Mouse (Mus musculus) heart, embryonic 16.5 days (tissue): ENCODE data around the gene Trpm5. TPM values are rescaled to one million over a fixed set of nuclear protein-coding genes. Genes with fewer than 3 reads are reported as not detected.

Source experiments
- ATAC-seq: fragments of 200-750 bp; cut with Nextera tagmentation; replicated peaks from 2 replicates; pipeline ENCODE4 v1.8.0; 2017; ENCODE audit warnings: moderate number of reproducible peaks; ENCODE audit not compliant: insufficient read depth, low FRiP score; ENCODE audit errors: extremely low read depth
- H3K27ac ChIP-seq: fragments of 300-500 bp; sonication (generic); 2 replicates; pipeline ENCODE4 v1.5.1; 2014; ENCODE audit warnings: mild to moderate bottlenecking, low read length, control low read depth, moderate library complexity
- H3K27me3 ChIP-seq: fragments of 300-500 bp; sonication (generic); 2 replicates; pipeline ENCODE4 v1.6.1; 2014; ENCODE audit warnings: low read length, mixed read lengths; ENCODE audit not compliant: control insufficient read depth, insufficient read depth
- H3K36me3 ChIP-seq: fragments of 300-500 bp; sonication (generic); 2 replicates; pipeline ENCODE4 v1.6.1; 2014; ENCODE audit not compliant: control insufficient read depth, insufficient read depth
- H3K4me1 ChIP-seq: fragments of 300-500 bp; sonication (generic); 2 replicates; pipeline ENCODE4 v1.6.1; 2014; ENCODE audit warnings: low read length, mixed read lengths; ENCODE audit not compliant: control insufficient read depth, insufficient read depth
- H3K4me2 ChIP-seq: fragments of 300-500 bp; sonication (generic); 2 replicates; pipeline ENCODE4 v1.6.1; 2014; ENCODE audit warnings: low read depth, mild to moderate bottlenecking, control low read depth, low read length
- H3K4me3 ChIP-seq: fragments of 300-500 bp; sonication (generic); 2 replicates; pipeline ENCODE4 v1.5.1; 2014; ENCODE audit warnings: mild to moderate bottlenecking, control low read depth, low read length
- H3K9ac ChIP-seq: fragments of 300-500 bp; sonication (generic); 2 replicates; pipeline ENCODE4 v1.6.1; 2014; ENCODE audit warnings: low read length, control low read depth
- H3K9me3 ChIP-seq: fragments of 300-500 bp; sonication (generic); replicated peaks from 2 replicates; pipeline ENCODE4 v1.6.1; 2016; ENCODE audit warnings: low read length; ENCODE audit not compliant: control insufficient read depth
- WGBS: fragments of 180-500 bp; shearing (Covaris S2); extraction: QIAGEN DNeasy Blood & Tissue Kit; methylation state at CpG from one replicate; pipeline ENCODE4 v1.1.7; 2014; 5-methylcytosine and 5-hydroxymethylcytosine counted together
- polyA plus RNA-seq: library from polyadenylated mRNA; unstranded; fragments of >200 nt; fragmentation: Nextera tagmentation; extraction: Ambion mirVana; gene quantifications from 2 replicates; pipeline ENCODE4 v1.2.1, GENCODE M21; 2015

Trpm5 gene
- polyA plus RNA-seq, 1 experiment from 2014 or later: 3.7 TPM

DNA sequence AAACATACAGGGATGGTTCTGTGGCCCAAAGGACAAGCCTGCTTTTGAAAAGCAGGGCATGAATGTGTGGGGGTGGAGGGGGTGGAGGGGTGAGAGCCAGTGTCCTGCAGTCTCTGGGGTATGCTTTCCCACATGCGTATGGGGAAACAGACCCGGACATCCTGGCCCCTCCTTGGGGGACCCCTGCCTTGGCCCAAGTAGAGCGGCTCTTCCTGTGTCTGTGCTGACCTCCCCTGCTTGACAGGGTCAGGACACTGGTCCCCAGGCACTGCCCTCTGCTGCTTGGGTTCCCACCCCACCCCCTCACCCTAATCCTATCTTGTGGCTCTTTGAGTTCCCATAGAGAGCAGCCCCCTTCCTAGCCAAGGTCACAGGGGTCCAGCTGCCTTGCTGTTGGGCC lies 15.3 kb upstream of the Trpm5 start:
- Histone ChIP-seq H3K27me3 (peaks cover 18% of the 10 kb centered on the region), H3K27ac (peak overlapping the region; percentile 96), H3K9ac (peak overlapping the region; percentile 91)

DNA sequence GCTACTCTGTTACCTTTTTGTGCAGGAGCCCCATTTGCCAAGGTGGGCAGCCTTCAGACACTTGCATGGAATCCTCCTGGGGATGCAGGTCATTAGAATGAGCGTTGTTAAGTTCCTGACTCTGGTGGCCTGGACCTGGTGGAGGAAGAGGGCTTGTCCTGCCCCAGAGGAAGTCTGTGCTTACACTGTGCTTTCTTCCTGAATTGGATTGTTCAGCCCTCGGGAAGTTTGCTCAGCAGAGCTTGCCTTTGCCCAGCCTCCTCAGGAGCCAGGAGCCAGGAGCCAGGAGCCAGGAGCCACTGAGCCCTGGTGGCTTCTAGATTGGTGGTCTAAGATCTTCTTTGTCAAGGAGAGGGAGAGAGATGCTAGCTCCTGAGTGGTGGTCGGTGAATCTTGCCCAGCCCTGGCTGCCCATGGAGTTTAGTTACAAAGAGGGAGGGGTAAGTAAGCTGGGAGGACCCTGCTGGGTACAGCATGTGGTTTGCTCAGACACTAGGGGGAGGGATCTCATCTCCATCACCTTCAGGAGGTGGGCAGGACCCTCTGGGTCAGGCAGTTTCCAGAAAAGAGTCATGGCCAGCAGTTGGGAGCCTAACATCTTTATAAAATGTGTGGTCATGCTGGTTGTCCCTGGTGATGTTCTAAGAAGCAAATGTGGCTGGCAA lies 14.7 kb upstream of the Trpm5 start:
- 18% methylated on average over 3 of the region's 3 CpGs for WGBS
- Histone ChIP-seq H3K36me3 (no peaks in the 10 kb centered on the region), H3K4me1 (peaks cover 37% of the 10 kb centered on the region), H3K27me3 (peaks cover 18% of the 10 kb centered on the region), H3K9ac (peak overlapping the region; percentile 91), H3K4me3 (peak overlapping the region; percentile 72), H3K4me2 (peak overlapping the region; percentile 81), H3K9me3 (no peaks in the 10 kb centered on the region), H3K27ac (peak overlapping the region; percentile 96)
- ATAC-seq: no peak

More for the DNA sequence above, 15.3 kb upstream of the Trpm5 start:
- H3K4me2 ChIP-seq: peak overlapping the region; percentile 81
- 66% methylated on average over 3 of the region's 3 CpGs for WGBS
- H3K36me3 ChIP-seq: no peaks in the 10 kb centered on the region
- peak overlapping the region; percentile 72 for H3K4me3 ChIP-seq
- peaks cover under 1% of the 10 kb centered on the region; the same call in 1 of the 2 replicates for H3K9me3 ChIP-seq
- ATAC-seq: no peak
- peaks cover 37% of the 10 kb centered on the region for H3K4me1 ChIP-seq

DNA sequence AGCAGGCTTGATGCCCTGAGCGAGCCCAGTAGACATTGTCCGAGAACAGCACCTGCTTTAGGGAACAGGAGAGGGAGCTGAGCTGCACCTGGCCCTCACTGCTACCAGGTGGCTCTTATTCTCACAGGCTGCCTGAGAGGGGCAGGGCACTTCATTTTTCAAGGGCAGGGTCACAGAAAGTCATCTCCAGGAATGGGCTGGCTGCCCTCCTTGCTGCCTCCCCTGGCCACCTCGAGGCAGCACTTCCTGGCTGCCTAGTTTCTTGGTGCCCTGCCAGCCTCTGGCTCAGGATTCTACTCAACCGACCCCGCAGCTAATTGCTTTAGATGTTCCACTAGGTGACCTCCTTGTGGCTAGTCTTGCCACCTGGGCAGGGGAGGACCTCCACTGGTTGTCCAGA lies 13.8 kb upstream of the Trpm5 start:
- Histone ChIP-seq H3K9ac (peak overlapping the region; percentile 91), H3K27me3 (peaks cover 18% of the 10 kb centered on the region), H3K4me3 (peak overlapping the region; percentile 72), H3K4me2 (peak overlapping the region; percentile 81), H3K9me3 (no peaks in the 10 kb centered on the region), H3K36me3 (no peaks in the 10 kb centered on the region), H3K27ac (peak overlapping the region; percentile 96), H3K4me1 (peaks cover 36% of the 10 kb centered on the region)
- peak; percentile 11; the same call in 1 of the 2 replicates for ATAC-seq
- WGBS: 29% methylated on average over 5 of the region's 5 CpGs

DNA sequence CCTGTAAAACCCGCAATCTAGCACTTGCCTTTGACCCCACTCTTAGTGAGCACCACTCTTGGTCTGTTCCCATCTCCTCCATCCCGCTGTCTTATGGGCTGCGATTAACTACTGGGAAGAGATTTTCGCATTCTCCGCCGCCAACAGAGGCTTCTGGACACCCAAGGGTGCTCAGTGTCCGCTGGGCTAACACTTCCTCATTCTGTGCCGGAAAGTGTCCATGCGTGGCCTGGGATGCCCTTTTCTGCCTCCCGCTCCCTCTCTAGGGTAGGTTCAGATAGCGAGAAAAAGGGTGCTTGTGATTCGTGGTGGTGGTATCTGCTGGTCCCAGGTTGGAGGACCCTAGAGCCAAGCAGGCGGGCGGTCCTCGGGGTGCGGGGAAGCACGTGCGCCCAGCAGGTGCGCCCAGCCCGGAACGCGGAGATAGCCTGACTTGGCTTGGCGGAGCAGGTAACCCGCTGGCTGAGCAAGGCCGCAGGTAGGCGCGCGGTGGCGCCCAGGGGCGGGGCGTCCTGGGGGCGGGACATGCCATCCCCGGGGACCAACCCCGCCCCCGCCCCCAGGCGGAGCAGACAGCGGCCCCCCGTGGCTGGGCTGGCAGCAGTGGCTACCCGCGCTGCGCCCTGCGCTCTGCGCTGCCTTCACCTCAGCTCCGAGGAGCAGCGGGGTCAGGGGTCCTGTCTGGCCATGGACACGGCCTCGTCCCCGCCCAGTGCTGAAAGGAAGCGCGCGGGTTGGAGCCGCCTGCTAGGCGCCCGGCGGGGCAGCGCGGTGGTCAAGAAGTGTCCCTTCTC lies 12.4 kb upstream of the Trpm5 start:
- peak; percentile 39 for ATAC-seq
- peak overlapping the region; percentile 72 for H3K4me3 ChIP-seq
- 5% methylated on average over 57 of the region's 57 CpGs for WGBS
- no peaks in the 10 kb centered on the region for H3K36me3 ChIP-seq
- peaks cover 18% of the 10 kb centered on the region for H3K27me3 ChIP-seq
- H3K27ac ChIP-seq: peak overlapping the region; percentile 96
- H3K4me2 ChIP-seq: peak overlapping the region; percentile 81
- H3K4me1 ChIP-seq: peaks cover 27% of the 10 kb centered on the region
- H3K9ac ChIP-seq: peak overlapping the region; percentile 91
- H3K9me3 ChIP-seq: no peaks in the 10 kb centered on the region

DNA sequence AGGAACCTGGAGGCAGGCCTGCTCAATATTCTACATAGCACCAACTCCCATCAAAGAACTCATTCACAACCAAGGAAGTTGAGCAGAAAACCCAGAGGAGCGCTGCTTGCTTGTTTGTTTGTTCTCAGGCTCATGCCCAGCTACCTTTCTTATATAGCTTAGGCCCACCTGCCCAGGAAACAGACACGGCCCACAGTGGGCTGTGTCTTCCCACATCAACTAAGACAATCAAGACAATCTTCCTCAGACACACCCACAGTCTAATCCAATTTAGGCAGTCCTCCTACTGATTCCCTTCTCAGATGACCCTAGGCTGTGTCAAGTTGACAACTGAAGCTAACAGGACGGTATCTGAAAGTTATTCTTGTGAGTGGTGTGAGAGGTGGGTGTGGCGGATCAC lies 11.6 kb upstream of the Trpm5 start, which contains the start of gene Kcnq1:
Gene Kcnq1 (plus strand): TSS at position 301 of the 400 bp plus-strand sequence.
- no peak for ATAC-seq
- peaks cover 18% of the 10 kb centered on the region for H3K27me3 ChIP-seq

DNA sequence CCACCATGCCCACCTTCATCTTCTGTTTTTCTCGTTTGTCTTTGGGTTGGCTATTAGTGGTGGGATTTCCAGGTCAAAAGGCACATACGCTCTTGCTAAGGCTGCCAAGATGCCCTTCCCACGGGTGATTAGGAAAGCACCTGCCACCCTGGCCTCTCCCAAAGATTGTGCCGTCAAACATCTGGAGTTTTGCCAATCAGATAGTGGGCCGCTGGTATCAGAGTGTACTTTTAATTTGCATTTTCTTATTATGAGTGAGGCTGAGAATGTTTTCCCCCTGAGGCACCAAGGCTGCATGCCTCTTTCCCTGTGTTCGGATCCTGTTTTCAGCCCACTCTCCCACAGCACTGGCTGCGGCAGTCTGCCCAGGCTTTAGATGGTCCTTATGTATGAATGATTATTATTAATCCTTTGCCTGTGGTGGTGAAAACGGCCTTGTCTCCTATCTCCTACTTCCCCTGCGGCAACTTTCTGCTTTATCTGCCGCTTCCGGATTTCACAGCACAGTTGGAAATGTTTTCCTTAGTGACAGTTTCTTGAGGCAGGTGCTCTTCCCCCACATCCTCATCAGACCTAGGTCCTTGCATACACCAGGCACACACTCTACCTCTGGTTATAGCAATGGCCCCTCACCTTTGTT lies 10.9 kb upstream of the Trpm5 start:
- peaks cover 2% of the 10 kb centered on the region; the same call in 1 of the 2 replicates for H3K9me3 ChIP-seq
- 52% methylated on average over 11 of the region's 11 CpGs for WGBS
- no peaks in the 10 kb centered on the region for H3K36me3 ChIP-seq
- H3K27me3 ChIP-seq: peaks cover 18% of the 10 kb centered on the region
- H3K9ac ChIP-seq: no peak overlapping the region
- H3K4me1 ChIP-seq: peaks cover 20% of the 10 kb centered on the region
- H3K4me3 ChIP-seq: no peak overlapping the region
- ATAC-seq: no peak
- no peak overlapping the region for H3K4me2 ChIP-seq
- H3K27ac ChIP-seq: no peak overlapping the region

More for the DNA sequence above, 11.6 kb upstream of the Trpm5 start, which contains the start of gene Kcnq1:
- peak within 1 kb of the TSS; percentile 72 for H3K4me3 ChIP-seq
- H3K9ac ChIP-seq: peak within 1 kb of the TSS; percentile 91
- 71% methylated on average over 4 of the region's 4 CpGs for WGBS
- peaks cover 23% of the 10 kb centered on the region for H3K4me1 ChIP-seq
- H3K4me2 ChIP-seq: peak within 1 kb of the TSS; percentile 81
- H3K27ac ChIP-seq: peak within 1 kb of the TSS; percentile 96
- H3K36me3 ChIP-seq: no peaks in the 10 kb centered on the region
- peaks cover 2% of the 10 kb centered on the region; the same call in 1 of the 2 replicates for H3K9me3 ChIP-seq

DNA sequence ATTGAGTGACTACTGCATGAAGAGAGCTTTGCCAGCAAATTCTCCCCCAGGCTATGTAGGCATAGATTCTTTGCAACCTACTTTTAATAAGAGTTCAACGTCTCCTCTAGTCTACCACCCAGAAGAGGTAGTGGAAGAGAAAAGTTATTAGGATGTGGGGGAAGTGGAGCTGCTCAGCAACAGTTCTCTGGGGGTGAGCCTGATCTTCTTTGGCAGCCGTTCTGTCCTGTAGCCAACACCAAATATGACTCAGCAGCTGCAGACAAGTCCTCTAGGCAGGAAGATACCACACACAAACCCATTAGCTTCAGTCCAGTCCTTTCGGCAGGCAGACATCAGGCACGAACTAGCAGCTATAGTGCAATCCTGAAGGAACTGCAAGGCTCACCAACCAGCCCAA lies 6.3 kb upstream of the Trpm5 start:
- no peak for ATAC-seq
- H3K4me3 ChIP-seq: no peak overlapping the region
- H3K9me3 ChIP-seq: peaks cover 2% of the 10 kb centered on the region; the same call in 1 of the 2 replicates
- H3K27ac ChIP-seq: no peak overlapping the region
- peaks cover 4% of the 10 kb centered on the region for H3K4me1 ChIP-seq
- no peak overlapping the region for H3K9ac ChIP-seq
- H3K36me3 ChIP-seq: no peaks in the 10 kb centered on the region
- no peak overlapping the region for H3K4me2 ChIP-seq
- WGBS: 49% methylated on average over 4 of the region's 4 CpGs
- H3K27me3 ChIP-seq: peaks cover under 1% of the 10 kb centered on the region

DNA sequence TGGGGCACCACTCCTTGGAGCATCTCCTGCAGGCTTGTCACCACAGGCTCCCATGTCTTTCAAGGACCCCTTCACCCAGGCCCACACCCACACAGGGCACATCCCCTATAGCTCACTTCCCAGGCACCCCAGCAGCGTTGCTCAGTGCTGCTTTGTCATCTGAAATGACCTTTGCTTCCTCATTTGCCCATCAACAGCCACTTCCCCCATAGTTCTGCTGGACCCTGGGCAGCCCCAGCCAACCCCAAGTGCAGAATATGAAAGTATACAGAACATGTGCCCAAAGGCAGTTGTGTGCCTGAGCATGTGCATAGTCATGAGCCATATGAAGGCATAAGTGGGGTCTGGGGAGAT lies 1.1 kb upstream of the Trpm5 start:
- 56% methylated on average over 1 of the region's 1 CpGs for WGBS
- Histone ChIP-seq H3K27me3 (0 out of 2 replicates have a peak, but pooled peaks cover 4% of the 10 kb centered on the region), H3K27ac (no peak overlapping the region), H3K4me2 (no peak overlapping the region), H3K4me3 (no peak overlapping the region), H3K9ac (no peak overlapping the region), H3K36me3 (no peaks in the 10 kb centered on the region), H3K4me1 (peaks cover 2% of the 10 kb centered on the region; the same call in 1 of the 2 replicates), H3K9me3 (no peaks in the 10 kb centered on the region)
- ATAC-seq: no peak; the same call in 1 of the 2 replicates
